Mouse (Mus musculus) hindbrain, embryonic 10.5 days (tissue): Measurements from ENCODE around the gene Gm5741. TPM values are rescaled to one million over a fixed set of nuclear protein-coding genes. Genes with fewer than 3 reads are reported as not detected.

ENCODE experiments used
- polyA plus RNA-seq: library from polyadenylated mRNA; unstranded; fragments of >200 nt; fragmentation: Nextera tagmentation; extraction: Ambion mirVana; gene quantifications from 2 replicates; pipeline ENCODE4 v1.2.1, GENCODE M21; 2016

Gene Gm5741
- polyA plus RNA-seq, 1 experiment from 2014 or later: 1.0 TPM

Other genes with a start within 250 kb of the Gm5741 start
- gene Dand5, start 245.2 kb downstream of the Gm5741 start, polyA plus RNA-seq: 3.8 and 5.5 TPM in 2 replicates
- 43.7 and 45.8 TPM in 2 replicates for gene Gadd45gip1, start 236.5 kb downstream of the Gm5741 start, polyA plus RNA-seq
- gene Rad23a, start 227.3 kb downstream of the Gm5741 start, polyA plus RNA-seq: 115 TPM in 2 replicates
- gene Calr, start 221.0 kb downstream of the Gm5741 start, polyA plus RNA-seq: 783 and 812 TPM in 2 replicates
- 129 and 134 TPM in 2 replicates for gene Farsa, start 211.0 kb downstream of the Gm5741 start, polyA plus RNA-seq
- 61.5 and 67.1 TPM in 2 replicates for gene Syce2, start 195.9 kb downstream of the Gm5741 start, polyA plus RNA-seq
- 35.5 and 43.4 TPM in 2 replicates for gene Gcdh, start 174.1 kb downstream of the Gm5741 start, polyA plus RNA-seq
- 18.2 and 21.5 TPM in 2 replicates for gene Klf1, start 166.1 kb downstream of the Gm5741 start, polyA plus RNA-seq
- gene Dnase2a, start 159.4 kb downstream of the Gm5741 start, polyA plus RNA-seq: 5.8 and 6.6 TPM in 2 replicates
- gene Mast1, start 130.6 kb downstream of the Gm5741 start, polyA plus RNA-seq: 5.0 and 12.7 TPM in 2 replicates
- gene Rtbdn, start 121.0 kb downstream of the Gm5741 start, polyA plus RNA-seq: 0.55 and 0.88 TPM in 2 replicates
- not detected in 2 replicates for gene Gm49661, start 98.5 kb downstream of the Gm5741 start, polyA plus RNA-seq
- gene Prdx2, start 98.4 kb downstream of the Gm5741 start, polyA plus RNA-seq: 1,241 and 1,456 TPM in 2 replicates
- gene Rnaseh2a, start 98.2 kb downstream of the Gm5741 start, polyA plus RNA-seq: 137 and 146 TPM in 2 replicates
- gene Junb, start 89.3 kb downstream of the Gm5741 start, polyA plus RNA-seq: 6.5 and 8.7 TPM in 2 replicates
- gene Hook2, start 77.4 kb downstream of the Gm5741 start, polyA plus RNA-seq: 14.5 and 16.8 TPM in 2 replicates
- not detected in 2 replicates for gene Best2, start 53.5 kb downstream of the Gm5741 start, polyA plus RNA-seq
- gene Asna1, start 42.7 kb downstream of the Gm5741 start, polyA plus RNA-seq: 162 and 176 TPM in 2 replicates
- gene Trir, start 41.2 kb downstream of the Gm5741 start, polyA plus RNA-seq: 149 and 164 TPM in 2 replicates
- 27.4 and 28.4 TPM in 2 replicates for gene Tnpo2, start 31.1 kb downstream of the Gm5741 start, polyA plus RNA-seq
- gene Fbxw9, start 7.9 kb downstream of the Gm5741 start, polyA plus RNA-seq: 28.0 and 33.4 TPM in 2 replicates
- 73.7 and 75.2 TPM in 2 replicates for gene Dhps, start 3.8 kb upstream of the Gm5741 start, polyA plus RNA-seq
- gene Wdr83os, start 12.8 kb upstream of the Gm5741 start, polyA plus RNA-seq: 134 and 136 TPM in 2 replicates
- 63.4 TPM in 2 replicates for gene Wdr83, start 13.3 kb upstream of the Gm5741 start, polyA plus RNA-seq
- gene Man2b1, start 15.3 kb upstream of the Gm5741 start, polyA plus RNA-seq: 19.8 and 23.1 TPM in 2 replicates
- gene Zfp791, start 55.1 kb upstream of the Gm5741 start, polyA plus RNA-seq: 0.81 and 1.7 TPM in 2 replicates
- gene Cks1brt, start 83.9 kb upstream of the Gm5741 start, polyA plus RNA-seq: not detected in 2 replicates
- not detected in 2 replicates for gene Olfr371, start 158.0 kb upstream of the Gm5741 start, polyA plus RNA-seq
- 127 and 145 TPM in 2 replicates for gene Orc6, start 231.7 kb upstream of the Gm5741 start, polyA plus RNA-seq
- 147 and 153 TPM in 2 replicates for gene Vps35, start 231.8 kb upstream of the Gm5741 start, polyA plus RNA-seq